In the genomic region with DNA sequence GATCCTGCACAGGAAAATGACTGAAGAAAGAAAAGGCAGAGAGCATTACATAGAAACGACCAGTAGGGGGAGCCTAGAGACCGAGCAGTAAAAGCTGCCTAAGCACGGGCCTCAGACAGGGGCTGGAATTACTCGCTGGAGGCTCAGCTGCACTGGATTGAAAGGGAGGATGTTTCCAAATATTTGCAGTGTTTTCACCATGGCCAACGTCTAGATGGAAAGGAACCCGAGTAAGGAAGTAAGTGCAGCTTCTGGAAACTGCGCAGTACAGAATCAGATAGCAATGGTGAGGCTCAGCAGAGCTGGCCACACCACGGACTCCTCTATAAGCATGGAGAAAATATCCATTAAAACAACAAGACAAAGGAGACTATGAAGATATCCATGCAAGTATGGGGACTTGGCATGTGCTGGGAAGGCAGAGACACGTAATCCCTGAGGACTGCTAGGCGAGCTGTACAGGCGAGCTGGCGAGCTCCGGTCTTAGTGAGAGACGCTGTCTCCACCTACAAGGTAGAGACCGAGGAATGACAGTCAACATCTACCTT, we compare ENCODE assay signal across 8 mouse cellular contexts.
A peak's percentile ranks its signal among the peaks of the same experiment; 100 is the strongest.
DNase-seq lines count a peak whose midpoint lies in the region; ATAC-seq and TF ChIP-seq lines count a peak whose summit lies in the region.

No protein-coding gene starts in this region.

- H3K27ac ChIP-seq in thymus, adult 2 months (ENCODE audit: control insufficient read depth, insufficient read depth, low read length) = no peak overlapping the region
- H3K27ac ChIP-seq in intestine, embryonic 14.5 days (ENCODE audit: low read depth) = no peak overlapping the region

- H3K27me3 ChIP-seq in thymus, adult 2 months (ENCODE audit: control insufficient read depth, insufficient read depth, low read length) = no peaks in the 10 kb centered on the region
- H3K27me3 ChIP-seq in intestine, embryonic 14.5 days (replicated peaks; ENCODE audit: control insufficient read depth, insufficient read depth, low read length) = no peaks in the 10 kb centered on the region

- intact Hi-C loops in left cerebral cortex, postnatal 10 days (cut with DNase I) = loop anchor here (2.0 to 5.0 kb wide), 3 partner anchors 305 to 520 kb away; no protein-coding TSS in a partner anchor

- DNase-seq in thymus, adult 2 months = peak; percentile 7
- DNase-seq in thymus, postnatal 36 days = no peak
- DNase-seq in gastrocnemius, postnatal 25 days = peak; percentile 47
- DNase-seq in intestine, embryonic 14.5 days (ENCODE audit: low spot score) = peak; percentile 72
- peak; percentile 51 to 60 for DNase-seq in left cerebral cortex, postnatal 10 days (ENCODE audit: extremely low spot score in 1 of 2, low spot score in 2 of 2)
- peak; percentile 78 to 82 for DNase-seq in right cerebral cortex, postnatal 10 days (ENCODE audit: low spot score in 2 of 2)

- no peak overlapping the region for H3K9ac ChIP-seq in intestine, embryonic 14.5 days (ENCODE audit: low read length)

- H3K9me3 ChIP-seq in intestine, embryonic 14.5 days (ENCODE audit: control insufficient read depth, low read length) = no peaks in the 10 kb centered on the region

- no peak overlapping the region for H3K4me3 ChIP-seq in thymus, adult 2 months (ENCODE audit: control insufficient read depth, insufficient read depth, low read length)
- no peak overlapping the region for H3K4me3 ChIP-seq in intestine, embryonic 14.5 days (ENCODE audit: low read depth, low read length)

- H3K36me3 ChIP-seq in thymus, adult 2 months (ENCODE audit: control insufficient read depth, insufficient read depth, low read length) = no peaks in the 10 kb centered on the region
- H3K36me3 ChIP-seq in intestine, embryonic 14.5 days (ENCODE audit: control insufficient read depth, insufficient read depth, low read length) = no peaks in the 10 kb centered on the region

- 59% methylated on average over 15 of the region's 15 CpGs for WGBS in thymus, adult 2 months
- WGBS in intestine, embryonic 14.5 days = 50% methylated on average over 15 of the region's 15 CpGs

- ATAC-seq in common myeloid progenitor, adult 5-6 weeks (replicated peaks; ENCODE audit: low read depth, poor library complexity, severe bottlenecking) = peak; percentile 95
- peak; percentile 63 for ATAC-seq in intestine, embryonic 14.5 days (replicated peaks; ENCODE audit: low FRiP score, low TSS enrichment, low read depth)
- ATAC-seq in megakaryocyte progenitor cell, adult 5-6 weeks (replicated peaks; ENCODE audit: poor library complexity) = peak; percentile 98

- no peak for TF ChIP-seq POLR2A in thymus, adult 2 months (IDR thresholded peaks at IDR 0.05; ENCODE audit: control insufficient read depth, extremely low read depth, insufficient read depth, low read length, poor library complexity)

- no peaks in the 10 kb centered on the region for H3K4me1 ChIP-seq in thymus, adult 2 months (replicated peaks; ENCODE audit: control insufficient read depth, insufficient read depth, low read length)
- peaks cover 11% of the 10 kb centered on the region for H3K4me1 ChIP-seq in intestine, embryonic 14.5 days (replicated peaks; ENCODE audit: control insufficient read depth, insufficient read depth, low read length)

- peak; percentile 27; the same call in 1 of the 2 replicates for TF ChIP-seq CTCF in thymus, adult 2 months (IDR thresholded peaks at IDR 0.05; ENCODE audit: borderline replicate concordance, control insufficient read depth, extremely low read depth, insufficient read depth, low read length, poor library complexity)

- H3K4me2 ChIP-seq in intestine, embryonic 14.5 days (ENCODE audit: low read length) = no peak overlapping the region

Comparison
In these comparisons a context has a peak if more than half of its experiments do, and no peak if none do; other contexts are left out.
1. DNase-seq: peak in thymus, adult 2 months (single experiment), gastrocnemius, postnatal 25 days (single experiment), intestine, embryonic 14.5 days (single experiment), left cerebral cortex, postnatal 10 days (2 of 2) and right cerebral cortex, postnatal 10 days (2 of 2); none in thymus, postnatal 36 days (0 of 2).
2. Peak in every context shown above with its lines, with median percentiles within 50 percentile points of each other: ATAC-seq.